Mouse (Mus musculus): Measurements from ENCODE around the gene Tmem30c. TPM values are rescaled to one million over a fixed set of nuclear protein-coding genes. Genes with fewer than 3 reads are reported as not detected.

The Tmem30c gene
- polyA plus RNA-seq, 1 experiment from 2014 or later: not detected

- TF ChIP-seq CTCF (IDR thresholded peaks at IDR 0.05; ENCODE audit: low read depth): no peak
- no peak for TF ChIP-seq EP300 (IDR thresholded peaks at IDR 0.05; ENCODE audit: low read depth)
- Histone ChIP-seq H3K36me3 (replicated peaks; ENCODE audit: insufficient read depth, low read length) (no peaks in the 10 kb centered on the region), H3K4me2 (ENCODE audit: low read depth, low read length) (no peak overlapping the region), H3K27me3 (ENCODE audit: insufficient read depth, low read length) (no peaks in the 10 kb centered on the region), H3K27ac (ENCODE audit: low read depth) (no peak overlapping the region), H3K4me3 (ENCODE audit: low read depth, low read length) (no peak overlapping the region), H3K4me1 (ENCODE audit: insufficient read depth) (no peaks in the 10 kb centered on the region), H3K9ac (replicated peaks) (no peak overlapping the region), H3K9me3 (ENCODE audit: low read length) (no peaks in the 10 kb centered on the region)
- 79% methylated on average over 31 of the region's 31 CpGs for WGBS (ENCODE audit: insufficient replicate concordance)
- ATAC-seq: no peak
- no peak for DNase-seq
These were observed 12.1 kb downstream of the Tmem30c start for GRCm38 (mm10) chr16:57280221-57281217.

DNA sequence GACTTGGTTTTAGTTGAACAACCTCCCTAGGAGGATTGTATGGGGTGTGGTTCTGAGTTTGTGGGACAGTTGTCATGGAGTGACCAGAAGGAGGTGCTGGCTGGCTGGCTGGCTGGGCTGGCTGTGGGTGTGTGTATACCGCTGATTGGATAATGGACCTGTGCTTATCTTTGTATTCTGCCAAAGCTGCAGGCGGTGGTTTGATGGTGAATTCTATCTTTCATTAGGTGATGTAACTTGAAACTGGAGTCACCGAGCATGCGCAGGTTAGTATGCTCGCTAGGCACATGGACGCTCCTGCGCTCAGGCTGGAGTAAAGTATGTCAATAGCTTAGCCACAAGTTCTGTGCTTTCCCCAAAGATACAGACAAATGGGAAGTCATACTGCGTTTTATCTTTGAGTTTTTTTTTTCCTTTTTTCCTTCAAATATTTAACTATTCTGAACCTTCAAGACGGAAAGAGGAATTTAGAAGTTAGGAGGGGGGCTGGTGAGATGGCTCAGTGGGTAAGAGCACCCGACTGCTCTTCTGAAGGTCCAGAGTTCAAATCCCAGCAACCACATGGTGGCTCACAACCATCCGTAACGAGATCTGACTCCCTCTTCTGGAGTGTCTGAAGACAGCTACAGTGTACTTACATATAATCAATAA, 13.6 kb downstream of the Tmem30c start:
- H3K4me2 ChIP-seq (ENCODE audit: low read depth, low read length): no peak overlapping the region

GRCm38 (mm10) chr16:57269751-57270150, 22.9 kb downstream of the Tmem30c start:
- Histone ChIP-seq H3K9me3 (ENCODE audit: low read length) (no peaks in the 10 kb centered on the region), H3K36me3 (replicated peaks; ENCODE audit: insufficient read depth, low read length) (no peaks in the 10 kb centered on the region), H3K9ac (replicated peaks) (no peak overlapping the region), H3K27me3 (ENCODE audit: insufficient read depth, low read length) (no peaks in the 10 kb centered on the region), H3K4me1 (ENCODE audit: insufficient read depth) (no peaks in the 10 kb centered on the region), H3K4me2 (ENCODE audit: low read depth, low read length) (no peak overlapping the region), H3K4me3 (ENCODE audit: low read depth, low read length) (no peak overlapping the region), H3K27ac (ENCODE audit: low read depth) (no peak overlapping the region)
- no peak for ATAC-seq
- WGBS (ENCODE audit: insufficient replicate concordance): 89% methylated on average over 13 of the region's 13 CpGs
- DNase-seq: no peak
- TF ChIP-seq CTCF (IDR thresholded peaks at IDR 0.05; ENCODE audit: low read depth) (no peak), EP300 (IDR thresholded peaks at IDR 0.05; ENCODE audit: low read depth) (no peak)

More for the DNA sequence above, 13.6 kb downstream of the Tmem30c start:
- no peak overlapping the region for H3K9ac ChIP-seq (replicated peaks)
- H3K36me3 ChIP-seq (replicated peaks; ENCODE audit: insufficient read depth, low read length): no peaks in the 10 kb centered on the region
- ATAC-seq (no peak), DNase-seq (no peak)
- TF ChIP-seq CTCF (IDR thresholded peaks at IDR 0.05; ENCODE audit: low read depth) (no peak), EP300 (IDR thresholded peaks at IDR 0.05; ENCODE audit: low read depth) (no peak)
- H3K27me3 ChIP-seq (ENCODE audit: insufficient read depth, low read length): no peaks in the 10 kb centered on the region
- no peak overlapping the region for H3K4me3 ChIP-seq (ENCODE audit: low read depth, low read length)
- 81% methylated on average over 10 of the region's 12 CpGs for WGBS (ENCODE audit: insufficient replicate concordance)
- H3K9me3 ChIP-seq (ENCODE audit: low read length): no peaks in the 10 kb centered on the region
- H3K27ac ChIP-seq (ENCODE audit: low read depth): no peak overlapping the region
- H3K4me1 ChIP-seq (ENCODE audit: insufficient read depth): no peaks in the 10 kb centered on the region

DNA sequence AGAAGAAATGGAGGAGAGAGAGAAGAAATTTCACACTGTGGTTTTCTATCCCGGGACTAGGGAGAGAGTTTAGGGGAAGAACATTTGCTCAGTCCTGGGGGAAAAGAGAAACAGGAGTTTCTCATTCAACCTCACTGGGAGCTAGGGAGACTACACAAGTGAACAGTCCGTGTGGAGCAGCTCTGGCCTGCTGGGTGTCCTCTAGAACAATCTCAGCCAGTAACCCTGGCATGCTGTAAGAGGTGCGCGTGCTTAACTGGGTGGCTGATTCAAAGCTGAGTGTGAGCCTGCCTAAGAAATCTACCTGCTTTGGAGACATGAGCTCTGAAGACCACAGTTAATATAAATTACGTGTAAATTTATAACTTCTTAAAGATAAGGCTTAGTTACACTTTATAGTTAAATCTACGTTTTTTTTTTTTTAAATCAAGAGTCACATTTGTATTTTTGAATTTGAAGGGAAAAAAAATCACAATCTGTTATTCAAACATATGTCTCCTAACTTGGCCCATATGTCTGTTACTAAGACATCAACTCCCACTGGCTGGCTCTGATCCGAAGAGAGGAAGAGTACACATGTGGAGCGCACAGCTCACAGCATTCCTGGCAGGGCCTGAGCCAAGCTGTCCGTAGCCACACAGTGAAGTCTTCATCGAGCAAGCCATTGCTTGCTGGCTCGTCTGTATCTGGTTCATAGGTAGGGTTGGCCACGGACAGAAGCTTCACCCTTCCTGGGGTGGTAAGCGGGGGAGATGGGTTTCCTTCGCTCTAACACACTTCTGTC, 24.4 kb downstream of the Tmem30c start:
- WGBS (ENCODE audit: insufficient replicate concordance): 81% methylated on average over 14 of the region's 14 CpGs
- ATAC-seq (no peak), DNase-seq (no peak)
- no peaks in the 10 kb centered on the region for H3K36me3 ChIP-seq (replicated peaks; ENCODE audit: insufficient read depth, low read length)
- H3K4me3 ChIP-seq (ENCODE audit: low read depth, low read length): no peak overlapping the region
- no peaks in the 10 kb centered on the region for H3K9me3 ChIP-seq (ENCODE audit: low read length)
- no peak for TF ChIP-seq CTCF (IDR thresholded peaks at IDR 0.05; ENCODE audit: low read depth)
- H3K27me3 ChIP-seq (ENCODE audit: insufficient read depth, low read length): no peaks in the 10 kb centered on the region
- H3K4me1 ChIP-seq (ENCODE audit: insufficient read depth): no peaks in the 10 kb centered on the region
- H3K4me2 ChIP-seq (ENCODE audit: low read depth, low read length): no peak overlapping the region
- no peak overlapping the region for H3K9ac ChIP-seq (replicated peaks)
- H3K27ac ChIP-seq (ENCODE audit: low read depth): no peak overlapping the region

GRCm38 (mm10) chr16:57267068-57267467, 25.6 kb downstream of the Tmem30c start:
- 13% methylated on average over 1 of the region's 1 CpGs for WGBS (ENCODE audit: insufficient replicate concordance)
- no peak overlapping the region for H3K4me3 ChIP-seq (ENCODE audit: low read depth, low read length)
- H3K4me2 ChIP-seq (ENCODE audit: low read depth, low read length): no peak overlapping the region
- TF ChIP-seq CTCF (IDR thresholded peaks at IDR 0.05; ENCODE audit: low read depth): no peak
- TF ChIP-seq EP300 (IDR thresholded peaks at IDR 0.05; ENCODE audit: low read depth): no peak
- no peaks in the 10 kb centered on the region for H3K9me3 ChIP-seq (ENCODE audit: low read length)
- no peak overlapping the region for H3K27ac ChIP-seq (ENCODE audit: low read depth)
- DNase-seq (no peak), ATAC-seq (no peak)
- H3K27me3 ChIP-seq (ENCODE audit: insufficient read depth, low read length): no peaks in the 10 kb centered on the region
- H3K36me3 ChIP-seq (replicated peaks; ENCODE audit: insufficient read depth, low read length): no peaks in the 10 kb centered on the region
- H3K9ac ChIP-seq (replicated peaks): no peak overlapping the region
- no peaks in the 10 kb centered on the region for H3K4me1 ChIP-seq (ENCODE audit: insufficient read depth)

DNA sequence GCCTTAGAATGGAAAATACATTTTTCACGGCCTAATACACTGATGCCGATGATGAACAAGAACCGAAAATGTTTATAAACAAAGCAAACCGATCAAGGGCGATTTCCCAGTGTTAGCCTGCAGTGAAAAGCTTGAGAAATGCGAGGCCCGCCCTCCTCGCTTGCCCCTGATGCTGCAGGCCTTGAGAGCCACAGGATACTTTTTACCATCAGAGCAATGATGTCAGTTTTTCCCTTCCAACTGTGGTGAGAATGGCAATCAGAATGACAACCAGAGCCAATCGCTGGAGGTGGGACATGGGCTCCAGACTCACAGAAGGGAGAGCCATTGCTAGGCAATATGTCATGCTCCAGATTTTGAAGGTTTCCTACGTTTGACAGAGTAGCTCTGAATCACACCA, 32.5 kb downstream of the Tmem30c start:
- no peak for ATAC-seq
- no peak overlapping the region for H3K27ac ChIP-seq (ENCODE audit: low read depth)
- no peak for DNase-seq
- H3K36me3 ChIP-seq (replicated peaks; ENCODE audit: insufficient read depth, low read length): no peaks in the 10 kb centered on the region
- WGBS (ENCODE audit: insufficient replicate concordance): 79% methylated on average over 10 of the region's 10 CpGs
- H3K4me1 ChIP-seq (ENCODE audit: insufficient read depth): no peaks in the 10 kb centered on the region
- no peak overlapping the region for H3K9ac ChIP-seq (replicated peaks)
- no peaks in the 10 kb centered on the region for H3K9me3 ChIP-seq (ENCODE audit: low read length)
- no peak overlapping the region for H3K4me2 ChIP-seq (ENCODE audit: low read depth, low read length)
- TF ChIP-seq CTCF (IDR thresholded peaks at IDR 0.05; ENCODE audit: low read depth) (no peak), EP300 (IDR thresholded peaks at IDR 0.05; ENCODE audit: low read depth) (no peak)
- H3K4me3 ChIP-seq (ENCODE audit: low read depth, low read length): no peak overlapping the region
- H3K27me3 ChIP-seq (ENCODE audit: insufficient read depth, low read length): no peaks in the 10 kb centered on the region

Data from liver, postnatal 0 days (tissue).